Mouse (Mus musculus) lung, embryonic 16.5 days (tissue): ENCODE measurements at regions not wholly inside any gene's neighbourhood (a gene's known extent, or its start where the extent isn't known, plus 50 kb on each side); places are given as distances from the start of the nearest gene placed in this dataset.

Experiments
- ATAC-seq: fragments of 200-750 bp; cut with Nextera tagmentation; 2 replicates; pipeline ENCODE4 v1.8.0; 2017; ENCODE audit warnings: low read depth, mild to moderate bottlenecking, moderate library complexity
- H3K27ac ChIP-seq: fragments of 300-500 bp; sonication (generic); 2 replicates; pipeline ENCODE4 v1.5.1; 2014; ENCODE audit warnings: mild to moderate bottlenecking, control low read depth, low read length
- H3K27me3 ChIP-seq: fragments of 300-500 bp; sonication (generic); 2 replicates; pipeline ENCODE4 v1.6.1; 2014; ENCODE audit warnings: low read depth, low read length, mixed read lengths; ENCODE audit not compliant: control insufficient read depth, insufficient read depth
- H3K36me3 ChIP-seq: fragments of 300-500 bp; sonication (generic); 2 replicates; pipeline ENCODE4 v1.6.1; 2014; ENCODE audit warnings: low read length; ENCODE audit not compliant: control insufficient read depth, insufficient read depth
- H3K4me1 ChIP-seq: fragments of 300-500 bp; sonication (generic); replicated peaks from 2 replicates; pipeline ENCODE4 v1.6.1; 2014; ENCODE audit warnings: low read length, mixed read lengths; ENCODE audit not compliant: control insufficient read depth, insufficient read depth
- H3K4me2 ChIP-seq: fragments of 300-500 bp; sonication (generic); 2 replicates; pipeline ENCODE4 v1.6.1; 2014; ENCODE audit warnings: low read depth, low read length, control low read depth
- H3K4me3 ChIP-seq: fragments of 300-500 bp; sonication (generic); 2 replicates; pipeline ENCODE4 v1.5.1; 2014; ENCODE audit warnings: mild to moderate bottlenecking, low read length, control low read depth
- H3K9ac ChIP-seq: fragments of 300-500 bp; sonication (generic); 2 replicates; pipeline ENCODE4 v1.6.1; 2014; ENCODE audit warnings: low read length, control low read depth
- H3K9me3 ChIP-seq: fragments of 300-500 bp; sonication (generic); 2 replicates; pipeline ENCODE4 v1.6.1; 2016; ENCODE audit warnings: low read length; ENCODE audit not compliant: control insufficient read depth
- WGBS: fragments of 180-500 bp; shearing (Covaris S2); extraction: QIAGEN DNeasy Blood & Tissue Kit; methylation state at CpG from one replicate; pipeline ENCODE4 v1.1.7; 2014; 5-methylcytosine and 5-hydroxymethylcytosine counted together

- no peak overlapping the region for H3K4me3 ChIP-seq
- H3K4me1 ChIP-seq: no peaks in the 10 kb centered on the region
- no peaks in the 10 kb centered on the region for H3K27me3 ChIP-seq
- no peak for ATAC-seq
- no peak overlapping the region for H3K4me2 ChIP-seq
- H3K27ac ChIP-seq: no peak overlapping the region
- no peaks in the 10 kb centered on the region for H3K36me3 ChIP-seq
- no peak overlapping the region for H3K9ac ChIP-seq
- WGBS: 36% methylated on average over 4 of the region's 4 CpGs
- H3K9me3 ChIP-seq: no peaks in the 10 kb centered on the region
Observed at GRCm38 (mm10) chr2:51206332-51206731, 57.4 kb upstream of the Rnd3 start.
